Mouse (Mus musculus): ENCODE measurements around the gene Foxl2. TPM values are rescaled to one million over a fixed set of nuclear protein-coding genes. Genes with fewer than 3 reads are reported as not detected.
A peak's percentile ranks its signal among the peaks of the same experiment; 100 is the strongest.

Foxl2 gene
- 1 to 10 TPM; 1.4 to 1.7 TPM for total RNA-seq (2021)
- long read RNA-seq, partial matches to known transcripts, result 0 of 1 reads
- long read RNA-seq, other reads (novel, unspliced or antisense), result 0 of 1 reads

DNA sequence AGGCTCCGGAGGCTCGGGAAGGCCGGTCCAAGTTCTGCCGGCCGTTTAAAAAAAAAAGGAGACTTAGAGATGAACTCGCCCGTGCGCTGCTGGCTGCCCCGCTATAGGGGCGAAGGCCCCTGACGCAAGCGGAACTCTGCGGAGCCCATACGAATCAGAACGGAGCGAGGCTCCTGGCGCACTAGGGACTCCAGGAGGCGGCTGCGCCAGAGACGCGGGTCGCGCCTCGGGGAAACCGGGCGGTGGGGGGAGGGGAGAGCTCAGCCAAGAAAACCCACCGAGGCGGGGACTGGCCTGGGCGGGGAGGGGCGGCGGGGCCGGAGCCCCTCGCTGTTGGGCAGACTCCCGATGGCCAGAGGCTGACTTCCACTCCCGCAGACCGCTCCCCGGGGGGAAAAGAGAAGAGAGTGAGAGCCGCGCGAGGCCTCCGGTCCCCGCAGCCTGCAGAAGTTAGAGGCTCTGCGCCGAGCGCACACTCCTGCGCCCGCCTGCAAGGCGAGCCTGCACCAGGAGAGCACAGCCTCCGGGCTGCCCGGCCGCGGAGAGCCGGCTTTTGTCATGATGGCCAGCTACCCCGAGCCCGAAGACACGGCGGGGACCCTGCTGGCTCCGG is at the start of gene Foxl2:
Foxl2 (plus strand) TSS at position 186 of the 613 bp plus-strand sequence.
- DNase-seq (ENCODE audit: low spot score in 2 of 2), result no peak

DNA sequence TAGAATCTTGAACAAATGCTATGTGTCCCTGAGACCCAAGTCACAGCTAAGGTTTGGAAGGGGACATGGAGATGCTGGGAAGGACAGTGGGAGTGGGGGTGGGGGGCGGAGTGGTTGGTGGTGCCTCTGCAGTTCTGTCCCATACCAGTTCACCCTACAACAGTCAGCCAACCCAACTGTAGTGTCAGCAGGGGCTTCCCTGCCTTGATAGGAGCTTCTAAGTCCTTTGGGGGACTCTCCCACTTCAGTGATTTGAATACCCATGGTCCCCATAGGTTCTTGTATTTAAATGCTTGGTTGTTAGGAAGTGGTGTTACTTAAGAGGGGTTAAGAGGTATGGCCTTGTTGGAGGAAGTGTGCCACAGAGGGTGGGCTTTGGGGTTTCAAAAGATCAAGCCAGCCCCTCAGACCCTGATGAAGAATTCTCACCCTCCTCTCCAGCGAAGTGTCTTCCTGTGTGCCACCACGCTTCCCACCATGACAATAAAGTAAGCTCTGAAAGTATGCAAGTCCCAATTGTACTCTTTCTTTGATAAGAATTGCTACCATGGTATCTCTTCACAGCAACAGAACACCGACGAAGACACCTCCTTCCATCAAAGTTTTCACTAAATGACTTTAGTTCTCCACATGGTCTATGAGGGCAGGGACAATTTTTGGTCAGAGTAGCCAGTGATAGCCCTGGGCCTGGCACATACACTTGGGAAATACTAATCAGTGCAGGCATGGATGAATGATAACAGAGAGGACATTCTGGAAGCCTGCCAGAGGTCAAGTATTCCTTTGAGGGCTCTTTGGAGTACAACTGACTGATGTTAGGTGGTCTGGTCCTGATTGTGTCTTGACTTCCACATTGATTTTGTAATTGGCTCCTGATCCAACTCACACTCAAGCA is 34.2 kb upstream of the Foxl2 start:
- DNase-seq (ENCODE audit: low spot score in 2 of 2), result no peak

DNA sequence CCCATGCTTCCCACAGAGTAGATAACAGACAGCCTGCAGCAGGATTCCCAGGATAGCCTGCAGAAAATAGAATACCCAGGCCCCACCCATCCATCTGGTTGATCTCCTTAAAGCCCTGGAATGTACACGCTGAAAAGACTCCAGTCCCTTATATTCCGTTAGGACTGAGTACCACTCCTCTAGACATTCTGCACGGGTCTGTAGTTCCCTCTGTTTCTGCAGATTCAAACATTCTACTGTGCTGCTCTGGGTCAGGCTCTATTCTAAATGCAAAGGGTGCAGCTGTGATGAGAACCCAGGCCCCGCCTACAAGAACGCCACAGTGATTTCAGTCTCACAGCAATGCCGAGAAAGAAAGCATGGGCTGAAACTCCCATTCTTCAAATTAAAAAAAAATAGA is 32.0 kb upstream of the Foxl2 start:
- no peak for DNase-seq (ENCODE audit: low spot score in 2 of 2)

DNA sequence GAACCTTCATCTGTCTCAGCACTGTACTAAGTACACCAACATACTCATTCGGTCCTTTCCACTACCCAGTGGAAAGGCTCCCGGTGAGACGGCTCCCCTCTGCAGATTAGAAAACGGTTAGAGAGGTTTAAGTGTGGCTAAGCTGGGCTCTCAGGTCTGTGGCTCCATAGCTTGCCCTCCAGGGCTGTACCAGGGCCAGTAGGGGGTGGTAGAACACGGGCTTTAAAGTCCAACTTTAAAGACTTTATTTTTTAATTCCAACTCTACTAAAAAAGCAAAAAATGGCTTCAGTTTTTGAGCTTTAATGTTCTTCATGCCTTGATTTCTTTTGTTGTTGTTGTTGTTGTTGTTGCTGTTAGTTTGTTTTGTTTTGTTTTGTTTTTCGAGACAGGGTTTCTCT is 30.9 kb upstream of the Foxl2 start:
- DNase-seq (ENCODE audit: low spot score in 2 of 2), result no peak

DNA sequence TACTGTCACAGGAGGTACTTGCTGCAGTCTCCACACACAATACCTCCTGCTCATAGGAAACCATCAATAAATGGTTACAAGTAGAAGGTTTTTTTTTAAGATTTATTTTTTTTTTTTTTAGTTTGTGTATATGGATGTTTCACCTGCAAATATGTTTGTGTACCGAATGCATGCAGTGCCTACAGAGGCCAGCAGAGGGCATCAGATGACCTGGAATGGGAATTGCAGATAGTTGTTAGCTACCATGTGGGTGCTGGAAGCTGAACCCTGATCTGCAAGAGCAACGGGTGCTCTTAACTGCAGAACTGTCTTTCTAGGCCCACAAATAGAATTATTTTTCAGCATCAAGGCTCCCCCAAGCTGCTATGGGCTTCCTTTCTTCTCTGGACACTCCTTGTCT is 25.6 kb upstream of the Foxl2 start:
- DNase-seq (ENCODE audit: low spot score in 2 of 2), result no peak

DNA sequence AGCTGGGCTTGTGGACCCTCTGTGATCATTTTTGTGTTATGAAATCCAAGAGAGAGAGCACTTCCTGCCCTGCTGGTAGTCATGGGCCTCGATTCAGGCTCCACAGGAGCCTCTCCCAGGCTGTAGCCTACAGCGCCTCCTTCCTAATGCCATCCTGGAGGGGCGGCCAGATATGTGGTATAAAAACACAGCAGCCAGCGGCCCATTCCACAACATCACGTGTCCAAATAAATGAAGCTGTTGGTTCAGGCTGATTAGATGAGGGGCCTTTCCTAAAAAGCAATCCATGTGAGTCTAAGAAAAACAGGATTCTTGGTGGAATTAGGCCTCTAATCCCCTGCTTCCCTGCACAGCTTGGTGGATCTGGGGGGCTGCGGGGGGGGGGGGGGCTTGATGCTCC is 22.2 kb upstream of the Foxl2 start:
- DNase-seq (ENCODE audit: low spot score in 2 of 2), result no peak

DNA sequence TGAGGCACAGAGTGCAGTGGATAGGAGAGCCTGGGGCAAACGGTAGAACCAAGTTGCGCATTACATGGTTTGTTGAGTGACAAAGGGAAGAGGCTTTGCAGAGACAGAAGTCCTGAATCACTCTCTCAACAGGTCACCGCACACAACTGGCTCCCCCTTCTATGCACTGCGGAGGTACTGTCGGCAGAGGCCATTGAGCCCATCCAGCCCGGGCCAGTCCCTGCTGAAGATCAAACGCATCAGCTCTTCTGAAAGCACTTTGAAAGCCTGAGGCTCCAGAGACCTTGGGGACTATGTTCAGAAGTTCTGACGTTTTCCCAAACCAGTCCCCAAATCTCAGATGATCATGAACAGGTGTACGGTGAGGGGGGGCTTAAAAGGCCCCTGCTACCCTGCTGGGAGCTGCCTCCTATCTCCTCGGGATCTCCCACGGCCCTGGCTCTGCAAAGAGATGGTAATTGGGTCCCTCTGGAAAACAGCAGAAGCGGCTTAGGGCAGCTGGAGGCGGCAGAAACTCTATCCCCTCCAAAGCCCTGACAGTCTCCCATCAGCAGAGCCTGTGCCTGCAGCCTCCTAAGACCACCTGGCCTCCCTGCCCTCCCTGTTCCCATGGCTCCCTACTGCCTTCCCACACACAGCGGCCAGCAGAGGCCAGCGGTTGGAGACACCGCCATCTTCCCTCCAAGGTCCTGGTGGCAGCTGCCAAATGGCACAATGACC is 19.7 kb upstream of the Foxl2 start:
- DNase-seq (ENCODE audit: low spot score in 2 of 2), result no peak

DNA sequence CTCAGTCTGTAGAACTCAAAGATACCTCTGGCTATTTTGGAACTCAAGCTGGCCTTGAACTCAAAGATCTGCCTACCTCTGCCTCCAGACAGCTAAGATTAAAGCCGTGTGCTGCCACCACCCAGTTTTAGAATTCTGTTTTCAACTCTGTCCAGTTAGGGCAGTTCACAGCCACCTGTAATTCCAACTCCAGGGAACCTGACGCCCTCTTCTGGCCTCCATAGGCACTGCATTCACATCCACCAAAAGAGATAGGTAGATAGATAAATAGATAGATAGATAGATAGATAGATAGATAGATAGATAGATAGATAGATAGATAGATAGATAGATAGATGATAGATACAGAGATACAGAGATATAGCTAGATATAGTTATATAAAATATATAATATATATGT is 15.8 kb upstream of the Foxl2 start:
- peak in 1 of 2 experiments; percentile 25 for DNase-seq (ENCODE audit: low spot score in 2 of 2)

DNA sequence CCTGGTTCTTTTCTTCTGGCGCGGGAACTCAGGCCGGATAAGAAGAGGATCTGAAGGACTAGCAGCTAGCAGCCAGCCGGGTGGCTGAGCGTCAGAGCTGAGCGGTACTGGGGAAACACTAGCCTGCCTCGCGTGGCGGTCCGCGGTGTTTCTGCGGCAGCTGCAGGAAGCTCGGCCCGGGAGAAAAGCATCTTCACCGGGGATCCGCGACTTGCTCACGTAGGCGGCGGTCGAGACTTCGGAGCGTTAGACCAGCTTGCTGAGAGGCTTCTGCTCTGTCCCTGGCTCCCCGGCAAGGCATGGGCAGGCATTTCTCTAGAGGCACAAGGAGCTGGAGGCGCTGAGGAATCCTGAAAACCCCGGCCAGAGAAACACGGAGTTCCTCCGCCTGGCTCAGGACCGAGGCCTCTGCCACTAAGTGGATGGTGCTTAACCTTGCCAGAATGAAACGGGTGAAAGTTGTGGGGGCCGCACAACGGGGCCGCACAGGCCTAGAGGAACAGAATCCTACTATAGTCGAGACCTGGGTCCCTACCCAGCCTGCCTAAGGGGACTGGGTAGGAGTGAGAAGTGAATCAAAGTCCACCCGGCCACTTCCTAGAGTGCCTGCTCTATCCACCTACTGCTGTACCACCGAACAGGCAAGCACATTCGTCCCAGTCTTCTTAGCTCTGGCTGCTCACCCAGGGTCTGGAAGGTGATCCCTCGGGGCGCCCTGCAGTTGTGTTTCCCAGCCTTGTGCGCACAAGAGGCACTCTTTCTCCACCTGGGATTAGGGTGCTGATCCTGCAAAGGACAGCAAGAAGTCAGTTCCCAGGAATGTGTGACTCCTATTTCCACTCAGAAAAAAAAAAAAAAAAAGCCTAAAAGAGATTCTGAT is 2.7 kb upstream of the Foxl2 start:
- no peak for DNase-seq (ENCODE audit: low spot score in 2 of 2)

DNA sequence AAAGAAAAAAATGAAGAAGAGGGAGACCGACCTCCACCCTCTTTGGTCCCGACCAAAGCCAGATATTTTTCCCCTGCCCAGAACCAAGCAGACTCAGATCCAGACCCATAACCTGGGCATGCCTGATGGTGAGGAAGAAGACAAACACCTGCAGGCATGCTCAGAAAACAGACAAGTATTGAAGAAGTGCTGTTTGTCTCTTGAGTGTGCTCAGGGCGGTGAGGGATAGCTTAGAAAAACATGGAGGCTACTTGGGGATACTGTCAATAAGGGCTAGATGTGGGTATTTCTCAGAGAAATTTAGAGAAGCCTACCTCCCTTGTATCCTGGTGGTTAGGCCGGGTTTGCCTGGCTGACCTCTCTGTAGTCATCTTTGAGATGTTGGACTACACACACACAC is 1.8 kb upstream of the Foxl2 start:
- DNase-seq (ENCODE audit: low spot score in 2 of 2), result no peak

DNA sequence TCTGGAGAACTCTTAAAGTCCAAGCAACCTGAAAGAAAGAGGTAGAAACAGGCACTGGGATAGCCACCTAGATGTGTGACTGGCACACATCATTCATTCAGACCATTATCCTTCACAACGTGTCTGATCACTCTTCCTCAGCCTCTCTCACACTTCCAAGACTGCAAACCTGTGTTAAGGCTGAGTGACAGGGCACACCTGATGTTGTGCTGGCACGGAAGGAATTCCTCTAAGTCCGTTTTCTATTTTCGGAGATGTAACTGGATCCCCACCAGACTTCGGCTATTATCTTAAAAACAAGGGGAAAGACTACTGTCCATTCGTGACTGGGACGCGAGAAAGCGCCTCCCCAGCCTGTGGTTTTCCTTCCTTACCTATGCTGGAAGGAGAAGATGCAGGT is 1.3 kb upstream of the Foxl2 start:
- DNase-seq (ENCODE audit: low spot score in 2 of 2), result no peak

DNA sequence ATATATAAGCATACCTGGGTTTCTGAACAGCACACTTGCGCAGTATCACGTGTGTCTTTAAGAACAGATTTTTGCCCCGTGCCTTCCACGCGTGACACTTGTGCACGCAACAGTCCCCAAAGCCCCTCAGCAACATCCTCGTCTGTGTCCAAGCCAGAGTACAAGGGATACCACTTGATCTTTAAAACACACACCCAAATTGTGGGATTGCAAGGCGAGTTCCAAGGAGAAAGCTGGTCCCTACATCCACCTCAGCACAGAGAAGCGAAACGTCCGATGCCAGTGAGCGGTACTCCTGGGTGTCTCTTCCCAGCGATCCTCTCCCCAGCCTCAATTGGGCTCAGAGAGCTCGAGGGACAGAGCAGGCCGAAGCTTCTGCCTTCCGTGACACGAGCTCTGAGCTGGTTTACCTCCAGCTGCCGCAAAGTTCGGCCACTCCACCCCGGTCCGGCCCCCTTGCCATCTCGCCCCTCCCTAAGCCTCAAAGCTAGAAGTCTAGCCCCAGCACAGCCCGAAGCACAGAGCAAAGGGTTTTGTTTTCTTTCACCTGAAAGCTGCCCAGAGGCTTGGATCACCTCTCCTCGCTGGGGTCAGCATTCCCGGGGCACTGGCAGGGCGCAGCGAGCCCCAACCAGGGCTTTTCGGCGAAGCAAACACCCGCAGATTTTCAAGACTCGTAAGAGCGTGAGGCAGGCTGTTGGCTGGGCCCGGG is 541 bp upstream of the Foxl2 start:
- no peak for DNase-seq (ENCODE audit: low spot score in 2 of 2)

DNA sequence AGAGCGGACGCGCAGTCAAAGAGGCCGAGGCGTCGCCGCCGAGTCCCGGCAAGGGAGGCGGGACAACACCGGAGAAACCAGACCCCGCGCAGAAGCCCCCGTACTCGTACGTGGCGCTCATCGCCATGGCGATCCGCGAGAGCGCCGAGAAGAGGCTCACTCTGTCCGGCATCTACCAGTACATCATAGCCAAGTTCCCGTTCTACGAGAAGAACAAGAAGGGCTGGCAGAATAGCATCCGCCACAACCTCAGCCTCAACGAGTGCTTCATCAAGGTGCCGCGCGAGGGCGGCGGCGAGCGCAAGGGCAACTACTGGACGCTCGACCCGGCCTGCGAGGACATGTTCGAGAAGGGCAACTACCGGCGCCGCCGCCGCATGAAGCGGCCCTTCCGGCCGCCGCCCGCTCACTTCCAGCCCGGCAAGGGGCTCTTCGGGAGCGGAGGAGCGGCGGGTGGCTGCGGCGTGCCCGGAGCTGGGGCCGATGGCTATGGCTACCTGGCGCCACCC is 682 bp downstream of the Foxl2 start:
- DNase-seq (ENCODE audit: low spot score in 2 of 2), result no peak

DNA sequence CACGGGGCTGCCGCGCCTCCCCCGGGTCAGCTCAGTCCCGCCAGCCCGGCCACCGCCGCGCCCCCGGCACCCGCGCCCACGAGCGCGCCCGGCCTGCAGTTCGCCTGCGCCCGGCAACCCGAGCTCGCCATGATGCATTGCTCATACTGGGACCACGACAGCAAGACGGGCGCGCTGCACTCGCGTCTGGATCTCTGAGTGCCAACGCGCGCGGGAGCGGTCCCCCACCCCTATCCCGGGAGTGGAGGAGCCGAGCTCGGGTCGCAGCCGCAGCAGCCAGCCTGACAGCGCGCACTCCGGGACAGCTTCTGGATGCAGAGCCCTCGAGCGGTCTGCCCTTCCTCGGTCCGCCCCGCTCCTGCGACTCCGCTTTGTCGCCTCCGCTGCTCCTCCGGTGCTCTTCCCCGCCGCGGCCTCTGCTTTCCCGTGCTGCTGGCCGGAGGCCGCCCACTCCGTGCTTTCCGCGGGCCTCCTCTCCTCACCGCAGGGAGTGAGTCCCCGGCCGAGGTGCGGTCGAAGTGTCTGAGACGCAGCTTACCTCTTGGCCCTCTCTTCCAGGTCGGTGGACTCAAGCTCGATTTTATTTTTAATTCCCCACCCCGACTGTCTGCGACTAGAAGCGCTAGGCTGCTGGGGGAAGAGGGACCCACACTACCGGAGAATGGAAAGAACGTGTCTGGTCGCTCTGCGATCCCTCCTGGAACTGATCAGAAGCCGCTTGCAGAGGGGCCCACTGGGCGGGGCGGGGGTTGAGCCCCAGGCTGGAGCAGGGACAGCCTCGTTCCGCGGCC is 1.7 kb downstream of the Foxl2 start:
- no peak for DNase-seq (ENCODE audit: low spot score in 2 of 2)

DNA sequence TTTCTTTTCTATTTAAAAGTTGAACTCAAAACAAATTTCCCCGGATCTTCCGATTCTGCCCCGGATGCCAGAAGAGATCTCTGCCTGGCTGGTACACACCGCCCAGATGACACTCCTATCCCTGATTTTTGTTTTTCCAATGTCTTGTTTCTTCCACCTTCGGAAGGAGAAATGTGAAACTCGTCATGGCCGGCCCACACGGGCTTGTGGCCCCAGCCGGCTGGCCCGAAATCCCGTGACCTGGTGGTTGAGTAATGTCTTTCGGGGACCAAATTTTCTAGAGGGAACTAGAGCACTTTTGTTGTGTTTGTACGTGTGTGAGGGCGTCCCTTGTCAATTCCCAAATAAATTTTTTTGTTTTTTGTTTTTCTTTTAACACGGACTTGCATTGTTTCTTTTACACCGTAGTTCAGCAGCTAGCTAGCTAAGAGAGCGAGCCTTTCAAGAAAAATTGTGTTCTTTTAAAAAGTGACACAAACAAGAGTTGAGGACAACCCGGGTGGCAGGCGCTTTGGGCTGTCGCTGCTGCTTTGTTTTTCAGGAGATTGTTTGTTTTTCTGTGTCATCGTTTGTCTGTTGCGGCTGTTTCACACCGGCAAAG is 2.8 kb downstream of the Foxl2 start:
- no peak for DNase-seq (ENCODE audit: low spot score in 2 of 2)

DNA sequence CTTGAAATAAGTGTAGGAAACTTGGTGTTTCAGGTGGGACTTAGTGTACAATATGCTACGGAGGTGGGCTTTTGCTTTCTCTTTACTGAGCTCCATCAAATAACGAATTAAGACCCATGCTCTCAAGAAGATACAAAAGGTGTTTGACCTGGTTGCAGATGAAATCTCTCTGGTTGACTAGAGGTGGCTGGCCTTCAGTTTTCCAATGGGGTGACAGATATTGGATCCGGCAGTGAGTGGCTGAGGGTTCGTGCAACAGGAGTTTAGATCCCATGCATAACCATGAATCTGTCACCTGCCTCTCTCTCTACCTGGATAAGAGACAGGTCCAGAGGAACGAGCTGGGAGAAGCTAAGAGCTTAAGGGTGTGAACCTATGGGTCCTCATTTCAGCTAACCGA is 3.5 kb downstream of the Foxl2 start:
- DNase-seq (ENCODE audit: low spot score in 2 of 2), result no peak

DNA sequence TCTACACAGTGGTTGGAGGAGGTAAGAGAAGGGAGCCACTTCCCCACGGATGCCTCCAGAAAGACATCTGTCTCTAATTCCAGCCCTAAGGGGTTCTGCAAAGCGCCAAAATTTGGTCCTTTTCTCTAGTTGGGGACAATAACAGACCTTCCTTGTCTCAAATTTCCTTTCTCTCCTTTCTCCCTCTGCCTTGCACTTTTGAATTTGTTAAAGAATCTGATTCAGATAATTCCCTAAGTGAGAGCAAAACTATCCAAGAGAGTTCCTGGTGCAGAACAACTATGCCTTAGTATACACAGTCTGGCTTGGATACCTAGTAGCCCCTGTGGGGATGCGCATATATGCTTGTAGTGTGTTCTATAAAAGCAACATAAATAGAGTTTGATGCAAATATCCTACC is 4.8 kb downstream of the Foxl2 start:
- DNase-seq (ENCODE audit: low spot score in 2 of 2), result no peak

DNA sequence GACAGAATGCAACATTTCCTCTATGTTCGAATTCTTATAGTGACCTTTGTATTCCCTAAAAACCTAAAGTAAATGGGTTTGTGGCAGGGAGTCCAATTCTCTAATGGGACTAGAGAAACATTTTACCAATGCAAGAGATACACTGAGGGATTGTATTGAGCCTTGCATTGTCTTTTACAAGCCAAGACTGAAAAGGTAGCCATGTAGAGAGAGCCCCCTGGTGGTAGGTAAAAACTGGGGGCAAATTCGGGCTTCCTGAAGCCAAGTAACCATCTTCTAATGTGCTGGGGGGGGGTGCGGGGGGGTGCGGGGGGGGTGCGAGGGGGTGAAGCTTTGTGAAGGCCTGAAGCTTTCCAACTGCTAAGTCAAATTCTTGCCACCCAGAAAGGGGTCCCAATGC is 5.3 kb downstream of the Foxl2 start:
- no peak for DNase-seq (ENCODE audit: low spot score in 2 of 2)

Data from layer of hippocampus, postnatal 10 days (tissue).